Mouse (Mus musculus) neural tube, embryonic 15.5 days (tissue): ENCODE measurements at regions not wholly inside any gene's neighbourhood (a gene's known extent, or its start where the extent isn't known, plus 50 kb on each side); places are given as distances from the start of the nearest gene placed in this dataset.

Source experiments
- ATAC-seq: fragments of 200-750 bp; cut with Nextera tagmentation; 2 replicates; pipeline ENCODE4 v1.8.0; 2017; ENCODE audit warnings: mild to moderate bottlenecking, moderate TSS enrichment, moderate library complexity; ENCODE audit not compliant: low FRiP score
- H3K27ac ChIP-seq: fragments of 300-500 bp; sonication (generic); replicated peaks from 2 replicates; pipeline ENCODE4 v1.5.1; 2015; ENCODE audit warnings: mild to moderate bottlenecking, inconsistent platforms
- H3K27me3 ChIP-seq: fragments of 300-500 bp; sonication (generic); replicated peaks from 2 replicates; pipeline ENCODE4 v1.6.1; 2015; ENCODE audit warnings: inconsistent platforms
- H3K36me3 ChIP-seq: fragments of 300-500 bp; sonication (generic); 2 replicates; pipeline ENCODE4 v1.6.1; 2015; ENCODE audit warnings: inconsistent platforms
- H3K4me1 ChIP-seq: fragments of 300-500 bp; sonication (generic); 2 replicates; pipeline ENCODE4 v1.6.1; 2015; ENCODE audit warnings: inconsistent platforms
- H3K4me2 ChIP-seq: fragments of 300-500 bp; sonication (generic); 2 replicates; pipeline ENCODE4 v1.6.1; 2015; ENCODE audit warnings: inconsistent platforms, mild to moderate bottlenecking, moderate library complexity
- H3K4me3 ChIP-seq: fragments of 300-500 bp; sonication (generic); replicated peaks from 2 replicates; pipeline ENCODE4 v1.5.1; 2015; ENCODE audit warnings: mild to moderate bottlenecking, inconsistent platforms
- H3K9ac ChIP-seq: fragments of 300-500 bp; sonication (generic); replicated peaks from 2 replicates; pipeline ENCODE4 v1.6.1; 2015; ENCODE audit warnings: mild to moderate bottlenecking, inconsistent platforms
- H3K9me3 ChIP-seq: fragments of 300-500 bp; sonication (generic); replicated peaks from 2 replicates; pipeline ENCODE4 v1.6.1; 2016; ENCODE audit warnings: inconsistent platforms
- WGBS: fragments of 180-500 bp; shearing (Covaris S2); methylation state at CpG from one replicate; pipeline ENCODE4 v1.1.7; 2015; ENCODE audit warnings: mixed read lengths; 5-methylcytosine and 5-hydroxymethylcytosine counted together

- H3K27ac ChIP-seq: no peak overlapping the region
- H3K4me1 ChIP-seq: no peaks in the 10 kb centered on the region
- H3K9me3 ChIP-seq: no peaks in the 10 kb centered on the region
- no peak overlapping the region for H3K4me3 ChIP-seq
- no peaks in the 10 kb centered on the region for H3K36me3 ChIP-seq
- no peak overlapping the region for H3K4me2 ChIP-seq
- 47% methylated on average over 2 of the region's 2 CpGs for WGBS
- ATAC-seq: peak; percentile 77
- H3K27me3 ChIP-seq: no peaks in the 10 kb centered on the region
- H3K9ac ChIP-seq: no peak overlapping the region
Measured at GRCm38 (mm10) chr9:84936291-84937055, 376.1 kb upstream of the Gm11114 start.

GRCm38 (mm10) chr9:84966558-84967154 lies 345.9 kb upstream of the Gm11114 start:
- Histone ChIP-seq H3K9me3 (no peaks in the 10 kb centered on the region), H3K27ac (no peak overlapping the region), H3K4me1 (no peaks in the 10 kb centered on the region), H3K4me3 (no peak overlapping the region), H3K4me2 (no peak overlapping the region), H3K36me3 (no peaks in the 10 kb centered on the region), H3K27me3 (no peaks in the 10 kb centered on the region), H3K9ac (no peak overlapping the region)
- 93% methylated on average over 11 of the region's 11 CpGs for WGBS
- ATAC-seq: no peak

- 85% methylated on average over 3 of the region's 3 CpGs for WGBS
- no peak overlapping the region for H3K27ac ChIP-seq
- H3K36me3 ChIP-seq: no peaks in the 10 kb centered on the region
- no peak for ATAC-seq
- no peak overlapping the region for H3K4me2 ChIP-seq
- H3K9ac ChIP-seq: no peak overlapping the region
- H3K4me1 ChIP-seq: no peaks in the 10 kb centered on the region
- H3K4me3 ChIP-seq: no peak overlapping the region
- H3K27me3 ChIP-seq: no peaks in the 10 kb centered on the region
- no peaks in the 10 kb centered on the region for H3K9me3 ChIP-seq
Measured at GRCm38 (mm10) chr9:84969975-84970608, 342.5 kb upstream of the Gm11114 start.

GRCm38 (mm10) chr9:84977470-84977869 lies 335.1 kb upstream of the Gm11114 start:
- no peak overlapping the region for H3K27ac ChIP-seq
- 85% methylated on average over 5 of the region's 5 CpGs for WGBS
- H3K4me3 ChIP-seq: no peak overlapping the region
- no peaks in the 10 kb centered on the region for H3K4me1 ChIP-seq
- no peak for ATAC-seq
- no peak overlapping the region for H3K9ac ChIP-seq
- H3K27me3 ChIP-seq: no peaks in the 10 kb centered on the region
- no peaks in the 10 kb centered on the region for H3K9me3 ChIP-seq
- H3K4me2 ChIP-seq: no peak overlapping the region
- H3K36me3 ChIP-seq: no peaks in the 10 kb centered on the region

- WGBS: 77% methylated on average over 1 of the region's 1 CpGs
- no peaks in the 10 kb centered on the region for H3K9me3 ChIP-seq
- no peaks in the 10 kb centered on the region for H3K4me1 ChIP-seq
- ATAC-seq: no peak
- no peaks in the 10 kb centered on the region for H3K27me3 ChIP-seq
- H3K4me3 ChIP-seq: no peak overlapping the region
- H3K36me3 ChIP-seq: no peaks in the 10 kb centered on the region
- no peak overlapping the region for H3K27ac ChIP-seq
- H3K9ac ChIP-seq: no peak overlapping the region
- no peak overlapping the region for H3K4me2 ChIP-seq
Measured at GRCm38 (mm10) chr9:85003414-85003813, 309.2 kb upstream of the Gm11114 start.

GRCm38 (mm10) chr9:85011361-85011760 lies 301.2 kb upstream of the Gm11114 start:
- no peak for ATAC-seq
- Histone ChIP-seq H3K9ac (no peak overlapping the region), H3K4me3 (no peak overlapping the region), H3K4me1 (no peaks in the 10 kb centered on the region), H3K4me2 (no peak overlapping the region), H3K9me3 (no peaks in the 10 kb centered on the region), H3K27ac (no peak overlapping the region), H3K36me3 (no peaks in the 10 kb centered on the region), H3K27me3 (no peaks in the 10 kb centered on the region)
- whole genome bisulfite sequencing: 85% methylated on average over 1 of the region's 1 CpGs

GRCm38 (mm10) chr9:85048112-85048978 lies 264.2 kb upstream of the Gm11114 start:
- no peaks in the 10 kb centered on the region for H3K36me3 ChIP-seq
- H3K4me1 ChIP-seq: peaks cover 8% of the 10 kb centered on the region; the same call in 1 of the 2 replicates
- H3K27ac ChIP-seq: no peak overlapping the region
- 22% methylated on average over 2 of the region's 2 CpGs for WGBS
- no peak overlapping the region for H3K4me3 ChIP-seq
- ATAC-seq: peak; percentile 89
- no peaks in the 10 kb centered on the region for H3K9me3 ChIP-seq
- H3K27me3 ChIP-seq: no peaks in the 10 kb centered on the region
- H3K9ac ChIP-seq: no peak overlapping the region
- H3K4me2 ChIP-seq: no peak overlapping the region

GRCm38 (mm10) chr9:85052526-85052925 lies 260.0 kb upstream of the Gm11114 start:
- Histone ChIP-seq H3K36me3 (no peaks in the 10 kb centered on the region), H3K4me2 (no peak overlapping the region), H3K4me1 (peaks cover 8% of the 10 kb centered on the region; the same call in 1 of the 2 replicates), H3K9me3 (no peaks in the 10 kb centered on the region), H3K27ac (no peak overlapping the region), H3K9ac (no peak overlapping the region), H3K27me3 (no peaks in the 10 kb centered on the region), H3K4me3 (no peak overlapping the region)
- ATAC-seq: no peak
- WGBS: 80% methylated on average over 4 of the region's 4 CpGs

GRCm38 (mm10) chr9:85079975-85080374 lies 232.6 kb upstream of the Gm11114 start:
- 85% methylated on average over 5 of the region's 5 CpGs for WGBS
- Histone ChIP-seq H3K9ac (no peak overlapping the region), H3K4me3 (no peak overlapping the region), H3K9me3 (no peaks in the 10 kb centered on the region), H3K36me3 (no peaks in the 10 kb centered on the region), H3K27me3 (no peaks in the 10 kb centered on the region), H3K4me1 (no peaks in the 10 kb centered on the region), H3K27ac (no peak overlapping the region), H3K4me2 (no peak overlapping the region)
- ATAC-seq: no peak

GRCm38 (mm10) chr9:85088556-85089338 lies 223.8 kb upstream of the Gm11114 start:
- ATAC-seq: no peak
- Histone ChIP-seq H3K9ac (no peak overlapping the region), H3K4me1 (no peaks in the 10 kb centered on the region), H3K27ac (no peak overlapping the region), H3K36me3 (no peaks in the 10 kb centered on the region), H3K9me3 (no peaks in the 10 kb centered on the region), H3K4me2 (no peak overlapping the region), H3K27me3 (no peaks in the 10 kb centered on the region), H3K4me3 (no peak overlapping the region)
- 95% methylated on average over 6 of the region's 6 CpGs for WGBS

- no peak overlapping the region for H3K9ac ChIP-seq
- H3K4me2 ChIP-seq: no peak overlapping the region
- no peaks in the 10 kb centered on the region for H3K27me3 ChIP-seq
- 78% methylated on average over 10 of the region's 10 CpGs for WGBS
- no peaks in the 10 kb centered on the region for H3K9me3 ChIP-seq
- no peak overlapping the region for H3K27ac ChIP-seq
- H3K4me1 ChIP-seq: no peaks in the 10 kb centered on the region
- ATAC-seq: no peak
- no peaks in the 10 kb centered on the region for H3K36me3 ChIP-seq
- no peak overlapping the region for H3K4me3 ChIP-seq
Measured at GRCm38 (mm10) chr9:85090297-85090696, 222.3 kb upstream of the Gm11114 start.
